Comparison of ENCODE assay signal across 11 mouse cellular contexts in the genomic region with DNA sequence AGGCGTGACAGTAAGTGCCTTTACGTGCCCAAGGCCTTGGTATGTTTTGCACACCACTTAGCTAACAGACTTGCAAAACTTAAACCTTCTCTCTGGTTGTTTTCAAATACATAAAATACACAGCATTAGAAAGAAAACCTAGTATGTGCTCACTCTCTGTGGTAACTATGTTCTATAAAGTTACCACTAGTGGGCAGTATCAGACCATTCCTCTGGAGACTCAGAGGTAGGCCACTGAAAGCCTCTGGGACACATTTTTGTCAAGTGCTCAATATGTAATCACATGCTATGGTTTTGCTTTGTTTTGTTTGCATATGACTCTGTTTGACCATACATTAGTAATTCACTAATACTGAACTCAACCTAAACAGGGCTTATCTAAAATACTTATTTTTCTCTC. TPM values are rescaled to one million over a fixed set of nuclear protein-coding genes. Genes with fewer than 3 reads are reported as not detected.
A peak's percentile ranks its signal among the peaks of the same experiment; 100 is the strongest.
DNase-seq lines count a peak whose midpoint lies in the region; ATAC-seq and TF ChIP-seq lines count a peak whose summit lies in the region.
"Had no signal": no experiment of that assay in that cellular context is flagged by ENCODE, and none has a peak within 500 bp of the region (broad histone marks: within the 10 kb centered on the region; RNA-seq: fewer than 3 reads in every experiment).

No protein-coding gene starts in this region.

- DNase-seq in kidney, adult 2 months: peak; percentile 27
- no peak for DNase-seq in kidney, adult 18-20 months
- peak; percentile 43 for DNase-seq in CD4-positive helper T cell, adult 2 months (ENCODE audit: low read depth, low spot score)
- peak; percentile 31 for DNase-seq in T-cell, adult 2 months (ENCODE audit: low spot score)
- no peak for DNase-seq in liver, embryonic 13.5 days
- DNase-seq in cerebellum, adult 18-20 months: no peak
- DNase-seq in spleen, adult 18-20 months: no peak

- H3K9ac ChIP-seq in liver, embryonic 13.5 days: no peak overlapping the region
- H3K9ac ChIP-seq in intestine, embryonic 16.5 days (ENCODE audit: low read depth, low read length): no peak overlapping the region
- H3K9ac ChIP-seq: embryonic facial prominence, embryonic 15.5 days; heart, embryonic 15.5 days had no signal

- TF ChIP-seq CTCF in kidney, adult 2 months (conservative IDR thresholded peaks at IDR 0.05; ENCODE audit: insufficient read depth, insufficient read length, low read depth, low read length): no peak

- no peak overlapping the region for H3K27ac ChIP-seq in kidney, adult 2 months (ENCODE audit: insufficient read depth, low read depth, low read length)
- no peak overlapping the region for H3K27ac ChIP-seq in liver, embryonic 13.5 days
- H3K27ac ChIP-seq in intestine, embryonic 16.5 days (ENCODE audit: low read length): no peak overlapping the region
- H3K27ac ChIP-seq: embryonic facial prominence, embryonic 15.5 days; heart, embryonic 15.5 days; macrophage had no signal

- H3K27me3 ChIP-seq in kidney, adult 2 months (replicated peaks; ENCODE audit: control insufficient read depth, insufficient read depth, low read length): no peaks in the 10 kb centered on the region
- no peaks in the 10 kb centered on the region for H3K27me3 ChIP-seq in liver, embryonic 13.5 days
- H3K27me3 ChIP-seq in intestine, embryonic 16.5 days (replicated peaks; ENCODE audit: control insufficient read depth, insufficient read depth, low read length): no peaks in the 10 kb centered on the region
- H3K27me3 ChIP-seq: embryonic facial prominence, embryonic 15.5 days; heart, embryonic 15.5 days had no signal

- no peaks in the 10 kb centered on the region for H3K9me3 ChIP-seq in liver, embryonic 13.5 days (replicated peaks)
- H3K9me3 ChIP-seq in intestine, embryonic 16.5 days (ENCODE audit: control insufficient read depth, low read length): no peaks in the 10 kb centered on the region
- H3K9me3 ChIP-seq: embryonic facial prominence, embryonic 15.5 days; heart, embryonic 15.5 days had no signal

- whole genome bisulfite sequencing in kidney, adult 2 months: 95% methylated on average over 2 of the region's 2 CpGs
- 66% methylated on average over 2 of the region's 2 CpGs for WGBS in liver, embryonic 13.5 days (ENCODE audit: insufficient replicate concordance)
- WGBS in intestine, embryonic 16.5 days: 89% methylated on average over 2 of the region's 2 CpGs

- H3K36me3 ChIP-seq in kidney, adult 2 months (ENCODE audit: control insufficient read depth, insufficient read depth, low read length): peaks cover 7% of the 10 kb centered on the region
- peaks cover 39% of the 10 kb centered on the region for H3K36me3 ChIP-seq in liver, embryonic 13.5 days
- peaks cover 4% of the 10 kb centered on the region; the same call in 1 of the 2 replicates for H3K36me3 ChIP-seq in intestine, embryonic 16.5 days (ENCODE audit: control insufficient read depth, insufficient read depth, low read length)

- ATAC-seq in liver, embryonic 13.5 days (ENCODE audit: low read depth): no peak
- ATAC-seq in intestine, embryonic 16.5 days: no peak

- H3K4me3 ChIP-seq in kidney, adult 2 months (ENCODE audit: insufficient read depth, low read depth, low read length): no peak overlapping the region
- peak overlapping the region; percentile 87; the same call in 1 of the 2 replicates for H3K4me3 ChIP-seq in liver, embryonic 13.5 days (replicated peaks)
- H3K4me3 ChIP-seq in intestine, embryonic 16.5 days (ENCODE audit: low read length): no peak overlapping the region
- H3K4me3 ChIP-seq: embryonic facial prominence, embryonic 15.5 days; heart, embryonic 15.5 days had no signal

- peaks cover 6% of the 10 kb centered on the region; the same call in 1 of the 2 replicates for H3K4me1 ChIP-seq in kidney, adult 2 months (ENCODE audit: control insufficient read depth, insufficient read depth, low read length)
- H3K4me1 ChIP-seq in liver, embryonic 13.5 days (replicated peaks): peaks cover 30% of the 10 kb centered on the region
- peaks cover 8% of the 10 kb centered on the region; the same call in 1 of the 2 replicates for H3K4me1 ChIP-seq in intestine, embryonic 16.5 days (ENCODE audit: control insufficient read depth, insufficient read depth, low read length)

- TF ChIP-seq POLR2A in kidney, adult 2 months (IDR thresholded peaks at IDR 0.05; ENCODE audit: low read depth, low read length): no peak

- peak overlapping the region; percentile 68 for H3K4me2 ChIP-seq in liver, embryonic 13.5 days
- no peak overlapping the region for H3K4me2 ChIP-seq in intestine, embryonic 16.5 days (ENCODE audit: low read depth, low read length)
- H3K4me2 ChIP-seq: embryonic facial prominence, embryonic 15.5 days; heart, embryonic 15.5 days had no signal

RNA-seq across cellular contexts. Expression of a gene that starts 2.2 kb away (rescaled TPM):
- 43.0 and 51.9 TPM in 2 replicates for polyA plus RNA-seq in kidney, adult 2 months (2012; rRNA removed)
- 118 and 128 TPM in 2 replicates for polyA plus RNA-seq in liver, embryonic 13.5 days (2015; fragmentation: Nextera tagmentation; extraction: Ambion mirVana)
- polyA plus RNA-seq in intestine, embryonic 16.5 days (2015; fragmentation: Nextera tagmentation; extraction: Ambion mirVana): 142 and 148 TPM in 2 replicates

RNA-seq across cellular contexts. Expression of a gene that starts 32.4 kb away (rescaled TPM):
- 0.29 and 1.1 TPM in 2 replicates for polyA plus RNA-seq in kidney, adult 2 months (2012; rRNA removed)
- 3.2 and 3.8 TPM in 2 replicates for polyA plus RNA-seq in liver, embryonic 13.5 days (2015; fragmentation: Nextera tagmentation; extraction: Ambion mirVana)
- 9.0 and 9.8 TPM in 2 replicates for polyA plus RNA-seq in intestine, embryonic 16.5 days (2015; fragmentation: Nextera tagmentation; extraction: Ambion mirVana)
- polyA plus RNA-seq: macrophage had no signal

RNA-seq across cellular contexts. Expression of a gene that starts 33.4 kb away (rescaled TPM):
- polyA plus RNA-seq in kidney, adult 2 months (2012; rRNA removed): 7.0 and 9.6 TPM in 2 replicates
- polyA plus RNA-seq in liver, embryonic 13.5 days (2015; fragmentation: Nextera tagmentation; extraction: Ambion mirVana): 21.1 and 23.4 TPM in 2 replicates
- polyA plus RNA-seq in intestine, embryonic 16.5 days (2015; fragmentation: Nextera tagmentation; extraction: Ambion mirVana): 3.9 and 4.5 TPM in 2 replicates

Comparison
In these comparisons a context has a peak if more than half of its experiments do, and no peak if none do; other contexts are left out.
1. DNase-seq: peak in kidney, adult 2 months (single experiment), CD4-positive helper T cell, adult 2 months (single experiment) and T-cell, adult 2 months (single experiment); none in kidney, adult 18-20 months (single experiment), liver, embryonic 13.5 days (single experiment), cerebellum, adult 18-20 months (0 of 2) and spleen, adult 18-20 months (0 of 2).